Mouse (Mus musculus): ENCODE results near the gene Snapc2.

- TF ChIP-seq CTCF (IDR thresholded peaks at IDR 0.05; ENCODE audit: low read depth) (no peak), EP300 (optimal IDR thresholded peaks at IDR 0.05) (no peak)
Observed at GRCm38 (mm10) chr8:4245061-4245460, 7.8 kb upstream of the Snapc2 start.

All from stomach, postnatal 0 days (tissue).